Mouse (Mus musculus): ENCODE results near the gene Smarce1. TPM values are rescaled to one million over a fixed set of nuclear protein-coding genes. Genes with fewer than 3 reads are reported as not detected.

Gene Smarce1
- polyA plus RNA-seq, 1 experiment from 2014 or later = 366 TPM

- H3K4me3 ChIP-seq = no peak overlapping the region
- no peak overlapping the region for H3K27ac ChIP-seq (replicated peaks)
- H3K27me3 ChIP-seq = no peaks in the 10 kb centered on the region
- ATAC-seq (replicated peaks) = no peak
- H3K4me2 ChIP-seq (replicated peaks) = no peak overlapping the region
- H3K9ac ChIP-seq (replicated peaks) = no peak overlapping the region
- H3K9me3 ChIP-seq = no peaks in the 10 kb centered on the region
- H3K36me3 ChIP-seq = no peaks in the 10 kb centered on the region
- H3K4me1 ChIP-seq = 0 out of 2 replicates have a peak, but pooled peaks cover 3% of the 10 kb centered on the region
- 83% methylated on average over 5 of the region's 5 CpGs for whole genome bisulfite sequencing
Observed at GRCm38 (mm10) chr11:99180071-99180470, 50.7 kb downstream of the Smarce1 start.

GRCm38 (mm10) chr11:99177925-99178198, 53.0 kb downstream of the Smarce1 start:
- WGBS = 91% methylated on average over 1 of the region's 3 CpGs

GRCm38 (mm10) chr11:99177054-99177924, 53.5 kb downstream of the Smarce1 start:
- H3K9me3 ChIP-seq = no peaks in the 10 kb centered on the region
- 74% methylated on average over 5 of the region's 5 CpGs for WGBS
- no peak overlapping the region for H3K9ac ChIP-seq (replicated peaks)
- H3K4me1 ChIP-seq = no peaks in the 10 kb centered on the region
- ATAC-seq (replicated peaks) = no peak
- H3K4me3 ChIP-seq = no peak overlapping the region
- no peak overlapping the region for H3K4me2 ChIP-seq (replicated peaks)
- no peaks in the 10 kb centered on the region for H3K36me3 ChIP-seq
- H3K27ac ChIP-seq (replicated peaks) = no peak overlapping the region
- no peaks in the 10 kb centered on the region for H3K27me3 ChIP-seq

More at GRCm38 (mm10) chr11:99177925-99178198, 53.0 kb downstream of the Smarce1 start:
- H3K4me2 ChIP-seq (replicated peaks) = no peak overlapping the region
- no peaks in the 10 kb centered on the region for H3K9me3 ChIP-seq
- no peak overlapping the region for H3K27ac ChIP-seq (replicated peaks)
- H3K27me3 ChIP-seq = no peaks in the 10 kb centered on the region
- H3K9ac ChIP-seq (replicated peaks) = no peak overlapping the region
- 0 out of 2 replicates have a peak, but pooled peaks cover 3% of the 10 kb centered on the region for H3K4me1 ChIP-seq
- H3K4me3 ChIP-seq = no peak overlapping the region
- H3K36me3 ChIP-seq = no peaks in the 10 kb centered on the region
- no peak for ATAC-seq (replicated peaks)

GRCm38 (mm10) chr11:99172002-99172401, 58.8 kb downstream of the Smarce1 start:
- Histone ChIP-seq H3K9me3 (no peaks in the 10 kb centered on the region), H3K4me2 (replicated peaks) (no peak overlapping the region), H3K9ac (replicated peaks) (no peak overlapping the region), H3K27me3 (no peaks in the 10 kb centered on the region), H3K36me3 (no peaks in the 10 kb centered on the region), H3K4me3 (no peak overlapping the region), H3K4me1 (no peaks in the 10 kb centered on the region), H3K27ac (replicated peaks) (no peak overlapping the region)
- no peak for ATAC-seq (replicated peaks)
- 83% methylated on average over 4 of the region's 4 CpGs for WGBS

GRCm38 (mm10) chr11:99171442-99171841, 59.4 kb downstream of the Smarce1 start:
- Histone ChIP-seq H3K9ac (replicated peaks) (no peak overlapping the region), H3K36me3 (no peaks in the 10 kb centered on the region), H3K4me3 (no peak overlapping the region), H3K27me3 (no peaks in the 10 kb centered on the region), H3K9me3 (no peaks in the 10 kb centered on the region), H3K27ac (replicated peaks) (no peak overlapping the region), H3K4me1 (no peaks in the 10 kb centered on the region), H3K4me2 (replicated peaks) (no peak overlapping the region)
- WGBS = 69% methylated on average over 2 of the region's 2 CpGs
- ATAC-seq (replicated peaks) = no peak

GRCm38 (mm10) chr11:99170547-99171267, 60.1 kb downstream of the Smarce1 start:
- WGBS = 81% methylated on average over 12 of the region's 12 CpGs
- H3K27ac ChIP-seq (replicated peaks) = no peak overlapping the region
- H3K36me3 ChIP-seq = no peaks in the 10 kb centered on the region
- H3K27me3 ChIP-seq = no peaks in the 10 kb centered on the region
- H3K9me3 ChIP-seq = no peaks in the 10 kb centered on the region
- H3K4me1 ChIP-seq = no peaks in the 10 kb centered on the region
- ATAC-seq (replicated peaks) = no peak
- no peak overlapping the region for H3K4me3 ChIP-seq
- H3K9ac ChIP-seq (replicated peaks) = no peak overlapping the region
- no peak overlapping the region for H3K4me2 ChIP-seq (replicated peaks)

GRCm38 (mm10) chr11:99170005-99170404, 60.8 kb downstream of the Smarce1 start:
- no peak for ATAC-seq (replicated peaks)
- WGBS = 94% methylated on average over 6 of the region's 6 CpGs

GRCm38 (mm10) chr11:99169438-99169837, 61.4 kb downstream of the Smarce1 start:
- H3K9ac ChIP-seq (replicated peaks) = no peak overlapping the region
- H3K27me3 ChIP-seq = no peaks in the 10 kb centered on the region
- H3K4me2 ChIP-seq (replicated peaks) = no peak overlapping the region
- no peaks in the 10 kb centered on the region for H3K4me1 ChIP-seq
- no peak overlapping the region for H3K27ac ChIP-seq (replicated peaks)
- no peak overlapping the region for H3K4me3 ChIP-seq
- 93% methylated on average over 2 of the region's 2 CpGs for WGBS
- no peak for ATAC-seq (replicated peaks)
- no peaks in the 10 kb centered on the region for H3K36me3 ChIP-seq
- H3K9me3 ChIP-seq = no peaks in the 10 kb centered on the region

More at GRCm38 (mm10) chr11:99170005-99170404, 60.8 kb downstream of the Smarce1 start:
- Histone ChIP-seq H3K36me3 (no peaks in the 10 kb centered on the region), H3K4me3 (no peak overlapping the region), H3K9me3 (no peaks in the 10 kb centered on the region), H3K27me3 (no peaks in the 10 kb centered on the region), H3K4me1 (no peaks in the 10 kb centered on the region), H3K9ac (replicated peaks) (no peak overlapping the region), H3K4me2 (replicated peaks) (no peak overlapping the region), H3K27ac (replicated peaks) (no peak overlapping the region)

GRCm38 (mm10) chr11:99168030-99168474, 62.8 kb downstream of the Smarce1 start:
- H3K27me3 ChIP-seq = no peaks in the 10 kb centered on the region
- H3K36me3 ChIP-seq = no peaks in the 10 kb centered on the region
- no peak for ATAC-seq (replicated peaks)
- H3K9me3 ChIP-seq = no peaks in the 10 kb centered on the region
- no peak overlapping the region for H3K9ac ChIP-seq (replicated peaks)
- 78% methylated on average over 12 of the region's 12 CpGs for WGBS
- H3K4me3 ChIP-seq = no peak overlapping the region
- H3K4me2 ChIP-seq (replicated peaks) = no peak overlapping the region
- no peaks in the 10 kb centered on the region for H3K4me1 ChIP-seq
- no peak overlapping the region for H3K27ac ChIP-seq (replicated peaks)

- Histone ChIP-seq H3K9ac (replicated peaks) (no peak overlapping the region), H3K27me3 (no peaks in the 10 kb centered on the region), H3K36me3 (no peaks in the 10 kb centered on the region), H3K9me3 (no peaks in the 10 kb centered on the region), H3K4me1 (no peaks in the 10 kb centered on the region), H3K27ac (replicated peaks) (no peak overlapping the region), H3K4me2 (replicated peaks) (no peak overlapping the region), H3K4me3 (no peak overlapping the region)
- 93% methylated on average over 7 of the region's 7 CpGs for WGBS
- ATAC-seq (replicated peaks) = no peak
Observed at GRCm38 (mm10) chr11:99167576-99167975, 63.2 kb downstream of the Smarce1 start.

- no peak overlapping the region for H3K4me2 ChIP-seq (replicated peaks)
- H3K9ac ChIP-seq (replicated peaks) = no peak overlapping the region
- H3K27ac ChIP-seq (replicated peaks) = no peak overlapping the region
- no peaks in the 10 kb centered on the region for H3K36me3 ChIP-seq
- 96% methylated on average over 7 of the region's 7 CpGs for WGBS
- H3K4me1 ChIP-seq = no peaks in the 10 kb centered on the region
- ATAC-seq (replicated peaks) = no peak
- no peaks in the 10 kb centered on the region for H3K27me3 ChIP-seq
- no peak overlapping the region for H3K4me3 ChIP-seq
- H3K9me3 ChIP-seq = no peaks in the 10 kb centered on the region
Observed at GRCm38 (mm10) chr11:99166241-99166640, 64.6 kb downstream of the Smarce1 start.

GRCm38 (mm10) chr11:99165031-99165752, 65.6 kb downstream of the Smarce1 start:
- Histone ChIP-seq H3K27me3 (no peaks in the 10 kb centered on the region), H3K36me3 (no peaks in the 10 kb centered on the region), H3K9ac (replicated peaks) (no peak overlapping the region), H3K4me2 (replicated peaks) (no peak overlapping the region), H3K27ac (replicated peaks) (no peak overlapping the region), H3K9me3 (no peaks in the 10 kb centered on the region), H3K4me3 (no peak overlapping the region), H3K4me1 (no peaks in the 10 kb centered on the region)
- 75% methylated on average over 11 of the region's 11 CpGs for WGBS
- no peak for ATAC-seq (replicated peaks)
